Mouse (Mus musculus): Measurements from ENCODE around the gene Ccdc85c. TPM values are rescaled to one million over a fixed set of nuclear protein-coding genes. Genes with fewer than 3 reads are reported as not detected.

The Ccdc85c gene
- total RNA-seq (2017), result 0.82 and 2.4 TPM in 2 replicates

DNA sequence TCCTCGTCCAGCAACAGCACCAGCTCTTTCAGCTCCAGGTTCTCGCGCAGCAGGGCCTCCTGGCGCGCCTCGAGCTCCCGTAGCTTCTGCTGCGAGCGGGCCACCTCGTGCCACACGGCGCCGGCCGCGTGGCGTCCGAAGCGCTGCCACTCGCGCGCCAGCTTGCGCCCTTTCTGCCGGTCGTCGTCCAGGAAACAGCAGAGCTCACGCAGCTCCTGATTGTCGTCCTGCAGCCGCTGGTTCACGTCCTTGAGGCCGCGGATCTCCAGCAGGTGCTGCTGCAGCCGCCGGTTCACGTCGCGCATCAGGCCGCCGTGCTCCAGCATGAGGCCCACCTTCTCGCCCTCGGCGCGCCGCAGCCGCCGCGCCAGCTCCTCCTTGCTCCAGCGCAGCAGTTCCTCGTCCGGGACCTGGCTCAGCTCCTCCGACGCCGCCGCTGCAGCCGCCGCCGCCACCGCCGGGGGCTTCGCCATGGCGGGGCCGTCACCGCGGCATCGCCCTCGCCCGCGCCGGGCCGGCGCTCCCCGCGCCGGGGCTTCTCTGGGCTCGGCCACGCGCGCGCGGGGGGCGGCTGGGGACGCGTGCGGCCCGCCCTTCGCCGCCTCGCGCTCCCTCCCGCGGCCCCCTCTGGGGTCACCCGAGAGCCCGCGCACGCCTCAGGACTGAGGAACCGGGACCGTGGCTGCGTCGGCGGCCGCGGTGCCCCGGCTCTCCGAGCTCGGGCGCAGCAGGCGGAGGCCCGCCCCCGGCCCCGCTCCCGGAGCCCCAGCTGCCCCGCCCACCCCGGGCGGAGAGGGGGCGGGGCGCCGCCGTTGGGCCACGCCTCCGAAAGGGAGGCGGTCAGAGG is at the start of gene Ccdc85c:
Gene Ccdc85c, minus strand, starts transcription at position 765 of the 847 bp plus-strand sequence.
- ATAC-seq (replicated peaks; ENCODE audit: low read depth, poor library complexity, severe bottlenecking), result no peak

DNA sequence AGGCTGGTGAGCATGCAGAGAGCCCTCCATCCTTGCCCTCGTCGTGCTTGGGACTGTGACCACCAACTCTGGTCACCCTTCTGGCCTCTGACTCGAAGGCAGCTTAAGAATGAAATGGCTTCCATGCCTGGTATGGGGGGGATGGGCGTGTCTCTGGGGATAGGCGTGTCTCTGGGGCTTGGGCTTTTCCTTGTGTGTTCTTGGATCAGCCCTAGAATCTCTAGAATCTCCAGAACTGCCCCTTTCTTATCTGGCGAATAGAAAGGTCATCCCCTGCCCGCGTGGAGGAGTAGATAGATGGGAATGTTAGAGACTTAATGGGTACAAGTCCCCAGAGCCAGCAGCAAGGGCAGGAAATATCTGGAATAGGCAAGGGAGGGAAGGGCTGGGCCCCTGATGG is 44.9 kb upstream of the Ccdc85c start:
- ATAC-seq (replicated peaks; ENCODE audit: low read depth, poor library complexity, severe bottlenecking), result no peak

DNA sequence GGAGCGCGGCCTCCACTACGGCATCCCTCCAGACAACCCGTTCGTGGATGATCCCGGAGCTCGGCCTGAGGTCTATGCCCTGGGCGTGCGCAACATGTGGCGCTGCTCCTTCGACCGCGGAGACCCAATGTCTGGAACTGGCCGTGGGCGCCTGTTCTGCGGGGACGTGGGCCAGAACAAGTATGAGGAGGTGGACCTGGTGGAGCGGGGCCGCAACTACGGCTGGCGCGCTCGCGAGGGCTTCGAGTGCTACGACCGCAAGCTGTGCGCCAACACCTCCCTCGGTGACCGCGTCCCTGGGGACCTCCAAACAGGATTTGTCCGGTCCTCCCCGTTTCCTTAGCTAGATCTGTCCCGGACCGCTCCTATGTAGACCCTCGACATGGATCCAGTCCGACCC is 43.3 kb upstream of the Ccdc85c start:
- 0 out of 2 replicates have a peak, but pooled peaks have one; percentile 30 for ATAC-seq (replicated peaks; ENCODE audit: low read depth, poor library complexity, severe bottlenecking)

- 0 out of 2 replicates have a peak, but pooled peaks have one; percentile 12 for ATAC-seq (replicated peaks; ENCODE audit: low read depth, poor library complexity, severe bottlenecking)
Observed at GRCm38 (mm10) chr12:108317826-108318430, 42.7 kb upstream of the Ccdc85c start.

DNA sequence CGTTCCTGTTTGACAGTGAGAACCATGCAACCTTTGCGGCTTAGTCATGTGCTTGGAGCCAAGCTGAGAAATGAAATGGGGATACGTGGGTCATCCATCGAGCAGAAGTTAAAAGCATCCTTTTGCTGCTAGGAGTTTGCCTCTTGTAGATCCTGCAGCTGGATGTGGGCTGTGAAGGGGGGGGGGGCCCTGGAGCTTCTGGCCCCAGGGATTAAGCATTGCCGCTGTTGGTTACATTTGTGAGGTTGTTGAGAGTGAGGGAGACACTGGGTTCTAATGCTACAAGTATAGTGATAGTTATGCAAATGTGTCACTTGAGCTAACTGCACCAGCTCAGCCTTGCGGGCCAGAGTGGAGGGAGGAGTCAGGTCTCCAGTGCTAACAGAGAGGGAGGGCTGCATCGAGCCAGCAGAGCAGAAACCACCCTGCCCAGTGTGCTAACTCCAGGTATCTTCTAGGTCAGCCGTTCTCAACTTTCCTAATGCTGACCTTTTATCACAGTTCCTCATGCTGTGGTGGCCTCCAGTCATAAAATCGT is 42.0 kb upstream of the Ccdc85c start:
- no peak for ATAC-seq (replicated peaks; ENCODE audit: low read depth, poor library complexity, severe bottlenecking)

- no peak for ATAC-seq (replicated peaks; ENCODE audit: low read depth, poor library complexity, severe bottlenecking)
Observed at GRCm38 (mm10) chr12:108316655-108317054, 41.4 kb upstream of the Ccdc85c start.

DNA sequence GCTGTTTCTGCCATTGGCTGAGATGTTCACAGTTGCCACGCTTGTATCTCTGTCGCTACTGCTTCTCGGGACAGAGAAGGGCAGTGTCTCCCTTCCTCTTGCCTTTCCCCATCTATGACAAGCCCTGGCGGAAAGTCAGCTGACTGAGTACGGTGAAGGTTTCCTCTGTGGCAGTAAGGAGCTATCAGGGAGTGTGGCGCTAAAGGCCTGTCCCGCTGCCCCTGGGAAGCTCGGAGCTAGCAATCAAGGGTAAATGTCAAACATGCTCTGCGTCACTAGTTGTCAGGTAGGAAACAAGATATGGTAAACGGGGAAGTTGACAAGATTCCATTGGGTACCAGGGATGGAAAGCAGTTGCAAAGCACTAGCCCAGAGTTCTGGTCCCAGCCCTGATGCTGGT is 40.6 kb upstream of the Ccdc85c start:
- ATAC-seq (replicated peaks; ENCODE audit: low read depth, poor library complexity, severe bottlenecking), result no peak

- no peak for ATAC-seq (replicated peaks; ENCODE audit: low read depth, poor library complexity, severe bottlenecking)
Observed at GRCm38 (mm10) chr12:108313244-108313772, 38.1 kb upstream of the Ccdc85c start.

DNA sequence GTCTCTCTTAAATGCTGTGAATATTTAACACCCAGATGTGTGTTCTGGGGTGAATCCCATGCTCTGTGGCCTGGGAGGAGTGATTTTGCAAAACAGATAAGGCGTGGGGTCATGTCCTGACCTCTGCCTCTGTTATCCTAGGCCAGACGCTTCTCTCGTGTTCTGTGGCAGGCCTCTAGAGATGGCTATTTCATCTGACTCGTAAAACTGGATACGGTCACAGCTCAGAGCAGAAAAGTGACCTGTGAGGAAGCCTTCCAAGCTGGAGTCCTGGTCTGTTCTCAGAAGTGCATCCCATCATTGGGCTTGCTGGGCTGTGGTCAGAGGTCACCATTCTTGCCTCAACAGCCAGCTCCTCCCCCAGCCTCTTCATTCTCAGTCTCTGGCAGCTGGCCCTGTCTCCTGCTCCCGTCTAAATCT is 37.2 kb upstream of the Ccdc85c start:
- no peak for ATAC-seq (replicated peaks; ENCODE audit: low read depth, poor library complexity, severe bottlenecking)

DNA sequence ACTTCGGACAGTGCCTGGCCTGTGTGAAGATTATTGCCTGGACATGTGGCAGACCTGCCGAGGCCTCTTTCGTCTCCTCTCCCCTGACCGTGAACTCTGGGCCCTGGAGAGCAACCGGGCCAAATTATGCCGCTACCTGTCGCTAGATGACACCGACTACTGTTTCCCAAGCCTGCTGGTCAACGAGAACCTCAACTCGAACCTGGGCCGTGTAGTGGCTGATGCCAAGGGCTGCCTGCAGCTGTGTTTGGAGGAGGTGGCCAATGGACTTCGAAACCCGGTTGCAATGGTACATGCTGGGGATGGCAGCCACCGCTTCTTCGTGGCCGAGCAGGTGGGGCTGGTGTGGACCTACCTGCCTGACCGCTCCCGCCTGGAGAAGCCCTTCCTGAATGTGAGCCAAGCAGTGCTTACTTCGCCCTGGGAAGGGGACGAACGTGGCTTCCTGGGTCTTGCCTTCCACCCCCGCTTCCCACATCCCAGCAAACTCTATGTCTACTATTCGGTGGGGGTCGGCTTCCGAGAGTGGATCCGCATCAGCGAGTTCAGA is 36.6 kb upstream of the Ccdc85c start:
- no peak for ATAC-seq (replicated peaks; ENCODE audit: low read depth, poor library complexity, severe bottlenecking)

- no peak for ATAC-seq (replicated peaks; ENCODE audit: low read depth, poor library complexity, severe bottlenecking)
Observed at GRCm38 (mm10) chr12:108310456-108311027, 35.3 kb upstream of the Ccdc85c start.

DNA sequence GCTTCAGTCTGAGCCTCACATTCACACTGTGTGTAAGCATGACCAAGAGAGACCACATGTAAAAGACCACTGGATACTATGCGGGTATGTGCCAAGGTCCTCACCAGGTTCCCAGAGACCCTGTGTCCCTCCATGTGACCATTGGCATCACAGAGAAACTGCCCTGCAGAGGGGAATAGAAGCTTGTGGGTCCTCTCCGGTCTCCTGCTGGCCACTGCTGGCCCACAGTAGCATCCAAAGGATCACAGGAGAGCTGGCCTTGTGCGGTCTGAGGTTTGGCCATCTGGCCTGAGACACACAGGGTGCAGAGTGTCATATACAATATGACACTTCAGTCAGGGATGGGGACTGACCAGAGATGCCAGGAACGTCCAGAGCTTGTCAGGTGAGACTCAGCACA is 34.8 kb upstream of the Ccdc85c start:
- ATAC-seq (replicated peaks; ENCODE audit: low read depth, poor library complexity, severe bottlenecking), result no peak

DNA sequence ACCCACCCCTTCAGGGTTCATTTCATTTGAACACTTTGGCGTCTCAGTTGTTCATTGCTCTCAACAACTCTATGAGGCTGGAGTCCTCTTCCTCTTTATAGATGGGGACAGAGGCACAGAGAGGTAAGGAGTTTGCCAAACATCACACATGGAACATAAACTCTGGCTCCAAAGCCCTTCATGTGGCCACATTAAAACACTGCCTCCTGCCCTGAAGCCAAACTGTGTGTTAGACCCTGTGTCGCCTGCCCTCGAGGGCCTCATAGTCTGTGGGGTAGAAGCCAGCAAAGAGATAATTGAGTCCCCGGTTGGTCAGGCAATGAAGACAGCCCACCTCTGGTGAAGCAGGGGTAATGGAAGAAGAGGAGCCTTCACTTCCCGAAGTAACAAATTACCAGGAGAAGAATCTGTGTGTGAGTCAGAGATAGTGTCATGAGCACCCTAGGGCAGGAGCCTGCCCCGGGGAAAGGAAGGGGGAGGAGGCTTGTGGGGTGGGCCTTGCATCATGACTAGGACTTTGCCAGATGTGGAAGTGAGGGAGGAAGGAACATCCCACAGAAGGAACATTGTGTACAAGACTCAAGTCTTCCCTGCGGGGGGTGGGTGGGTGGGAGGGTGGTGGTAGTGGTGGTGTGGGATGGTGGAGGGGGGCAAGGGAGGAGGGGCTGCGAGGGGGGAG is 34.0 kb upstream of the Ccdc85c start:
- peak; percentile 79 for ATAC-seq (replicated peaks; ENCODE audit: low read depth, poor library complexity, severe bottlenecking)

- no peak for ATAC-seq (replicated peaks; ENCODE audit: low read depth, poor library complexity, severe bottlenecking)
Observed at GRCm38 (mm10) chr12:108308363-108308856, 33.2 kb upstream of the Ccdc85c start.

DNA sequence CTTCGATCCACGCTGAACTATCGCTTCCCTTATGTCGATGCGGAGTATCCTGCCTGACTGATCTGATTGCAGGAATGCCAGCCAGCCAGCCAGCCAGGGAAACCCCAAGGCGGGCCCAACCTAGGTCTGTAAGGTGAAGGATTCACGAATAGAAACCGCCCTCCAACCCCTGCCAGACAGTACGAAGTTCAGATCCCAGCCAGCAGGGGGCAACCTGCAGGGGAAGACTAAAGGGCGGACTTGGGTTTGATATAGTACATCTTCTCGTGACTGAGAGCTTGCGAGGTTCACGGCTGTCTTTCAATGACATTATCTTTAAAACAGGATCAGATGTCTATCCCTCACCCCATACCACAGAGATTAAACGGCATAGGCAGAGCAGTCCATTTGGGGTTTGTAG is 32.3 kb upstream of the Ccdc85c start:
- ATAC-seq (replicated peaks; ENCODE audit: low read depth, poor library complexity, severe bottlenecking), result peak; percentile 43; the same call in 1 of the 2 replicates

DNA sequence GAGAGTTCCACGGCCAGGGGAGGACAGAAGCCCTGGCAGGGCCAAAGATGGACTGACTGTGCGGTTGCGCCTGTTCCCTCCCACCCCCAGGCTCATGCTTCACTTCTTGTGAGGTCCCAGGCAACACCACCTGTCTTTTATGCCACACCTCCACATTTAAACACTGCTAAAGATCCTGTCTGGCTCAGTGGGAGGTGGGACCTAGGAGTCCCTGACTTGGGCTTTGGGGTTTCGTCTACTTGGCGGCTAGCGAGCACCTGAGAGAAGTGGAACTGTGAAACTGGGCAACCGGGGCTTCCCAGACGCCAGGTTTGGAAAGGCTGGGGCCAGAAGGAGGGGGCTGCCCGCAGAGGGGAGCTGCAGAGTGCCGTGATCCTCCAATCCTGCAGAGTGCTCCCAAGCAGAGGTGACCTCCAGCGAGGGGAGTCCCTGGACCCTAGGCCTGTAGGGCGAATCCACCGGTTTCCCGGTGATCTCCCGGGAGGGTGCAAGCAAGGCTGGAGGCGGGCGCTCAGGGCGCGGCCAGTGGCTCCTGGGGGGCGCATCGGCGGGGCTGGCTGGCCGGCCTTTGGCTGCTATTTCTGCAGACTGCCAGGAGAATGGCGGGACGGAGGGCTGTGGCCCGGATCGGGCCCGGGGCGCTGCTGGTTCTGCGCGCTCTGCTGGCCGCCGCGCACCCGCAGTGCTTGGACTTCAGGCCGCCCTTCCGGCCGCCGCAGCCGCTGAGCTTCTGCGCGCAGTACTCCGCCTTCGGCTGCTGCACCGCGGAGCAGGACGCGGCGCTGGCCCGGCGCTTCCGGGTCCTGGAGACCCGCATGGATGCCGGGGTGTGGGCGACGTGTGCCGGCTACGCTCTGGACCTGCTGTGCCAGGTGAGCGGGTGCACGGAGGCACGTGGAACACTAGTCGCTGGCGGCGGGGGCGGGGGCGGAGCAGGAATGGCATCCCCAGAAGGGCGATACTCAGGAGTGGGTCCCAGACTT is 30.9 kb upstream of the Ccdc85c start, which contains the start of gene Hhipl1:
Gene Hhipl1, plus strand, starts transcription at position 459 of the 983 bp plus-strand sequence.
- no peak for ATAC-seq (replicated peaks; ENCODE audit: low read depth, poor library complexity, severe bottlenecking)

DNA sequence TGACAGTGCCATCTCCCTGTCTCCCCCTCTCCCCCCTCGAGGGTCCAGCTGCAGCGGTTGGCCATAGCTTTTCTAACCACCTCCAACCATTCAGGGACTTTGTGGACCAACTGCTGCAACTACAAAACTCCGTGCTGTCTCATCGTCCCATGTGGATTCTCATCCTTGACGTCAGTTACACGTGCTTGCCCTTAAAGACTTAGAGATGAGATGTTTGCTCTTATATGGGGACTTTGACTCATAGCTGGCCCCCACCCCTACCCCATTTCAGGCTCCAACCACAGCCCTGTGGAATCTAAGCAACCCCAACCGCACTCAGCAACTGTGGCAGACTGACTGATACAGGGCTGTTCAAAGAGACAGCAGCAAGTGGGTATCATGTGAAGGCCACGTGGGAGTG is 29.9 kb upstream of the Ccdc85c start:
- ATAC-seq (replicated peaks; ENCODE audit: low read depth, poor library complexity, severe bottlenecking), result no peak

DNA sequence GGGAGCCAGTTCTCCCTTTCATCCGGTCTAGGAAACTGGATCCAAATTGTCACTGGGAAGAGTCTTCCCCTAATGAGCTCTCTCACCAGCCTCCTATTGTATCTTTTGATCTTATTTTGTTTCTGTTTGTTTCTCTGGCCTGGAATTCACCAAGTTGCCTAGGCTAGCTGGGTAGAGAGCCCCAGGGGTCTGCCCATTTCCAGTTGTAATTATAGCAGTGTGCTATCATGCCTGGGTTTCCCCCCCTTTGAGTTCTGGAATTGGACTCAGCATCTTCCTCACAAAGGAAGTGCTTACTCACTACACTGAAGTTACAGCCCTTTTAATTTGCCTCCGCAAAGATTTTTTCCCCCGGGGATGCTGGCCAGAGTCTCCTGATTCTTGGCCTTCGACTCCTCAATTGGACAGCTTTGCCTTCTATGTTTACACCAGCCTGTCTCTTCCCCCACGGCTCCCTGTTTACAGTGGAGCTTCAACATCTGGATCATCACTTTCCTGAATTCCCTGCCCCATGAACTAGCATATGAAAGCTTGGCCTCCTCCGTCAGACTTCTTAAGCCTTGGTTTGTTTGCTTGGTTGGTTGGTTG is 28.6 kb upstream of the Ccdc85c start:
- no peak for ATAC-seq (replicated peaks; ENCODE audit: low read depth, poor library complexity, severe bottlenecking)

Data from common myeloid progenitor, adult 5-6 weeks (primary cell).